Mouse (Mus musculus): ENCODE measurements around the gene H2-Eb1.
"Not testable (repeated sequence)": the region's sequence is repeated elsewhere in the genome, so short reads cannot be mapped to it uniquely, and the experiment has no call there.

H2-Eb1 gene

DNA sequence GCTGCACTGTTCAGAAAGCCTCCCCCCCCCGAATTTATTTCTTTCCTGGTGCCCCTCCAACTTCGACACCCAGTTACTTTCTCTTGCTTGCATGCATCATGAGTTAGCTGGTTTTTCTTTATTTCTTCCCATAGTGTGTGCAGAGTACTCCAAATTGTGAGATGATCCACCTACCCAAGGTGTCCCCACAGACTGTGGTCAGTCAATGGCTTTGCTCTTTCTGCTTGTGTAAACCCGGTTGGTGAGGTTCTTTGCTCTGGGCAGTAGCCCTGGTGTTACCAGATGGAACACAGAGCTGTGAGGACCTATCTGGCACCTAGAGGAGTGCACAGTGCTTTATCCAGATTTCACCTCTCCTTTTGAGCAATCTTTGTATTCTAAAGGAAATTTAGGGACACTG lies 17.5 kb upstream of the H2-Eb1 start:
- no peak for DNase-seq (ENCODE audit: inconsistent ontology term)

DNA sequence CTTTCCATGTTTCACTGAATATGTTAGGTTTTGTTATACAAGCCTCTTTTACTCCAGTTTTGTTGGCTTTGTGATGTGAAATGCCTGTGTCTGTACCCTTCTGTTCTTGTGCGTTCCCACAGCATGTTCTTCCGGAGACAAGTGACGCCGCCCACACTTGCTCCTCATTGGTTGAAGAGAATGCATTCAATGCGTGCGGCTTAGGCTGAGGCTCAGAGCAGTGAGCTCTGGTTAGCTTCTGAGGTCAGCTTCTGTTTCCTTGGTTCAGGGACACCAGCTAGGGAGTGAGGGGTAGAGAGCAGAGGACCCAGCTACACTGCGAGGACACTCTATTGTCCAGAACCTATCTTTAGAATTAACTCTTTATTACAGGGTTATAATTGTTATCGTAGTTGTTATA lies 14.1 kb upstream of the H2-Eb1 start:
- DNase-seq (ENCODE audit: inconsistent ontology term) = peak; percentile 80

DNA sequence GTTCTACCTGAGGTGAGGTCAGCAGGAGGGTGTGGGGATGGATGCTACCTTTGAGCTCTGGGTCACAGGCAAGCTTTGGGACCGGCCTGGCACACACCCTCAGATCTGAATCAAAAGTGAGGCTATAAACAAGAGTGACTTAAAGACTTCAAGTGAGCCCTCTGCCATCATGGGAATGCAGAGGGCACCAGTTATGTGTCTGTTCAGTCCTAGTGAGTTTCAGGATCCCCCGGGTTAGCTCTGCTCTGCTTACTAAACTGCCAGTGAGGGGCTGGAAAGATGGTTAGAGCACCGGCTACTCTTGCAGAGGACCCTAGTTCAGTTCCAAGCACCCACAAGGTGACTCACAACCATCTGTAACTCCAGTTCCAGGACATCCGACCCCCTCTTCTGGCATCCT lies 13.1 kb upstream of the H2-Eb1 start:
- no peak for DNase-seq (ENCODE audit: inconsistent ontology term)

DNA sequence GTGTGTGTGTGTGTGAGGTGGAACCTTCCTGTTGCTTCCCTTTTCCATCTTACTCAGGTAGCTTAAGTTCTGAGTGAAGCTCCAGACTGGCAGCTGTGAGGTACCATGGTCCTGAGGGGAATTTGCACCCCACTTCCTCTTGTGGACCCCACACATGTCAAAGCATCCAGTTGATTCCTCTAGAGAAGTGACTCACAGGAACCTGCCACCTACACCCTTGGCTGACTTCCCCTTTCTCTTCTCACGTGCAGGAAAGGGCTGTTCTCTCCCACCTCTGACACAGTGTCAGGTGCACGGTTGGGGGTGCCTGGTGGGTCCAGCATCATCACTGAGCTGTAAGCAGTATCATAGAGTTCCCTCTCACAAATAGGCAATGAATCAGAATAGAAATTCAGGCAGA lies 12.1 kb upstream of the H2-Eb1 start:
- no peak for DNase-seq (ENCODE audit: inconsistent ontology term)

GRCm38 (mm10) chr17:34294249-34294648 lies 11.4 kb upstream of the H2-Eb1 start:
- DNase-seq (ENCODE audit: inconsistent ontology term) = no peak

GRCm38 (mm10) chr17:34295307-34295706 lies 10.4 kb upstream of the H2-Eb1 start:
- no peak for DNase-seq (ENCODE audit: inconsistent ontology term)

DNA sequence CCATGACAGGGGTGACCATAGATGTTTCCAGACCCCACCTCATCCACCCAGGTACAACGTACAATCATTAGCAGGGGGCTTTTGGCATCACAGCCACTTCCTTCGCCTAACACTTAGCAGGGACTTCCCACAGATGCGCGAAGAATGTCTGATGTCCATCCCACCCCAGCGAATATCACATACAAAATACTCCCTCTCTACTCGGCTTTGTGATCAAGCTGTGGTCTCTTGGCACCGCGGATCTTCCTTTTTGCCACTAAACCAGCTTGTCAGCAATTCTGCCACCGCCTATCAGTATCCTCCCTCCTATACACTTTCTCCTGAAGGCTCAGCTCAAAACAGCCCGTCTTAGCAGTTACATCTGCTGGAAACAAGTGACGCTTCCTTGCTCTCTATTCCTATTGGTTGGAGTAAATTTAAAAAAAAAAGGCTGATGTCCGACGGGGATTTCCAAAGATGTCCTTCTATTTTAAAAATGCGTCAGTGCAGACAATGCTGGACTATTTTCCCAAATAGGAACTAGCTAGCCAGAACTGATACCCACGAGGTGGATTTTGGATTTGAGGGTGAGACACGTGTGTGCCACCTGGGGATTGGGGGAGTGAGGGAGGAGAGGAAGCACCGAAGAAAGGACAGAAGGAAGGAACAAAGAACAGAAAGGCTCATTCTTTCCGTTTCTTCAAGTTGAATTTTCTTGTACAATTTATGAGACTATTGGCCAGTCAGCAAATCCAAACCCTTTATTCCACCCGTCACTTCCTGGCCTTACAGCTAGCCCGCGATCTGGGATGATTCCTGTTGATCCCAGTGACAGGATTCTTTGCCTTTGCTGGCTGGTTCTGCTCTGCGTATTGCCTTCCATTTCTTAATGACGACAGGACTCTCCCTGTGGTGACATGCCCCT lies 9.5 kb upstream of the H2-Eb1 start:
- peak; percentile 81 for DNase-seq (ENCODE audit: inconsistent ontology term)

GRCm38 (mm10) chr17:34299356-34299755 lies 6.3 kb upstream of the H2-Eb1 start:
- DNase-seq (ENCODE audit: inconsistent ontology term) = no peak

- no peak for DNase-seq (ENCODE audit: inconsistent ontology term)
Measured at GRCm38 (mm10) chr17:34300071-34300470, 5.6 kb upstream of the H2-Eb1 start.

DNA sequence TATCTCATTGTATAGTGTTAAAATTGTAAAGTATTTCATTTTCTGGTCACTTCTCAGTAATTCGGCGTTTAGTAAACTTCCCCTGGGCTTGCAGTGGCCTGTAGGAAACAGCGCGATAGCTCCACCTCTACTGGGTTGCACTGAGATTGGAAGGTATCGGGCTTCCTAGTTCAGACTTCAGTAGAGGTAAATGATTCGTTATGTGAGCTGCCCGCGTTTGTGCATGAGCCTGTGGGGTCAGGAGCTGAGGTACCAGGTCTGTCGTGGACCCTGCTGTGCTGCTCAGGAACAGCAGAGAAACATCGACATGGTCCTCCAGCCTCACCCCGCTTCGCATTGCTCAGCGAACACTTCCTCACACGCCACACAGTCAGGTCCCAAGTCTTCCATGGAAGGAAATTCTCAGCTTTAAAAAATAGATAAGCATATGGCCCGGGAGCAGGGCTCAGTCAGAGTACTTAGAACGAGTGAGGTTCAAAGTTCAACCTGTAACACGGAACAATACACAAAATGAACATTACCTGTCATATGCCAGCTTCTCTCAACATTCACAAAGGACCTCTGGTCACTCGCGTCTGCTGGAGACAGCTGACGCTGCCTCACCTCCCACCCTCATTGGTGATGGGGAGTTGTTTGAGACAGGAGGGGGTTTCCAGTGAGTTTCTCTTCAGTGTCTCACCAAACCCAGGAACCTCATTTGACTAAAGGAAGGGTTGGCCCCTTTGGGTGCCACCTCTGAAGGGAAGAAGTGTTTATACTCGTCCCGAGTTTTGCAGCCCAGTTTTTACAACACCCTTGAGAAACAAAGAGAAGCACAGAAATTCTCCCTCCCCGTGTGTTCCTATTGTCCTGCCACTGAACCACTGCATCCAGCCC lies 4.7 kb upstream of the H2-Eb1 start:
- DNase-seq (ENCODE audit: inconsistent ontology term) = no peak

DNA sequence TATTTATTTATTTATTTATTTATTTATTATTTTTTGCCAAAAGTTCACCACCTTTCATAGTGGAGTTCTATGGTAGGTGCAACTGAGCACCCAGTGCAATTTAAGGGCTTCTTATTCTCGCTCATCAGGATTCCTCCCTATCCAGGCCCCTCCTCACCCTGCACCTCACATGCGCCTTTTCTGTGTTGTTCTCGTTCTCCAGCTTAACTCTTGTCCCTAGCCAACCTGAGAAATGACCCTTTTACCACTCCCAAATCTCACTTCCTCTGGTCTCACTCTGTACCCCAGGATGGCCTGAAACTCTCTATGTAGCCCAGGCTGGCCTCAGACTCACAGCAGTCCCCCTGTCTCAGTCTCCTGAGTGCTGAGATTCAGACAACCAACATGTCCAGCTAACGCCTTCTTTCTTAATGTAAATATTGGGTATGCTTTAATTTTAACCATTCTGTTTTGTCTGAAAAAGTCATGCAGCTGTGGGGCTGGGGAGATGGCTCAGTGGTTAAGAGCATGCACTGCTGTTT lies 3.9 kb upstream of the H2-Eb1 start:
- DNase-seq (ENCODE audit: inconsistent ontology term) = no peak

GRCm38 (mm10) chr17:34303789-34304188 lies 1.9 kb upstream of the H2-Eb1 start:
- no peak for DNase-seq (ENCODE audit: inconsistent ontology term)

- peak; percentile 61 for DNase-seq (ENCODE audit: inconsistent ontology term)
Measured at GRCm38 (mm10) chr17:34304751-34305150, 916 bp upstream of the H2-Eb1 start.

DNA sequence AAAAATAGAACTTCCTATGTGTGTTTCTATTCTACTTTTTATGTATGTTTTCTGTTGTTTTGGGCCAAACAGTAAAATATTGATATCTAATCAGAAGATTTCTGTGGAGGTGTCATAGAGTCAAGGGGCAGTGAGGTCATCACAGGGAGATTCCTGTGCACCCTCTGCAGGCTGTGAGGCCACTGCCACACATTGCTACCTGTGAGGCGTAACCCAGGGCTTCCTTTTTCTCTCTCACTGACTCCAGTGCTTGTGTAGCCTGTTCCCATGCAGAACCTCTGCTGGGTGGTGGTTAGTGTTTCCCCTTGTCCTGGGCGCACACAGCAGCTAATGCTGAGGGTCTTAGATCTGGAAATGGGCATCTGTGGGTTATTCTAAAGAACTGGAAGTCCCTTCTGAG lies 740 bp downstream of the H2-Eb1 start:
- DNase-seq (ENCODE audit: inconsistent ontology term) = no peak

DNA sequence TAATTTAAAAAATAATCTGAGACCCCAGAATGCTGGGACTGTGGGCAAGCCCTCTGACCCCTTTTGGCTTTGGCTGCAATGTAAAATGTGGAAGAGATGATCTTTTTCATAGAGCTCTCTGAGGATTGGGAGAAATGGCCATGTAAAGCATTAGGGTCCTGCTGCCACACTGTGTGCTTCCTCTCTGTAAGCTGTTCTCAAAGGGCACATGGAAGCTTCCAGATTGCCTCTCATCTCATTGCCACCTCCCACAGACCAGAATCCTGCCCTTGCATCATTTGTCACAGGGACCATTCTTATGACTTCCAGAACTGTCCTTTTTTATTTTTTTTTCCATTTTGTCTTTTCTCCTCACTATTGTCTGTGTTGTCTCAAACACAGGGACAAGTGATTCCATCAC lies 1.5 kb downstream of the H2-Eb1 start:
- DNase-seq (ENCODE audit: inconsistent ontology term) = no peak

- no peak for DNase-seq (ENCODE audit: inconsistent ontology term)
Measured at GRCm38 (mm10) chr17:34308161-34308560, 2.5 kb downstream of the H2-Eb1 start.

- DNase-seq (ENCODE audit: inconsistent ontology term) = no peak
Measured at GRCm38 (mm10) chr17:34309225-34309624, 3.6 kb downstream of the H2-Eb1 start.

DNA sequence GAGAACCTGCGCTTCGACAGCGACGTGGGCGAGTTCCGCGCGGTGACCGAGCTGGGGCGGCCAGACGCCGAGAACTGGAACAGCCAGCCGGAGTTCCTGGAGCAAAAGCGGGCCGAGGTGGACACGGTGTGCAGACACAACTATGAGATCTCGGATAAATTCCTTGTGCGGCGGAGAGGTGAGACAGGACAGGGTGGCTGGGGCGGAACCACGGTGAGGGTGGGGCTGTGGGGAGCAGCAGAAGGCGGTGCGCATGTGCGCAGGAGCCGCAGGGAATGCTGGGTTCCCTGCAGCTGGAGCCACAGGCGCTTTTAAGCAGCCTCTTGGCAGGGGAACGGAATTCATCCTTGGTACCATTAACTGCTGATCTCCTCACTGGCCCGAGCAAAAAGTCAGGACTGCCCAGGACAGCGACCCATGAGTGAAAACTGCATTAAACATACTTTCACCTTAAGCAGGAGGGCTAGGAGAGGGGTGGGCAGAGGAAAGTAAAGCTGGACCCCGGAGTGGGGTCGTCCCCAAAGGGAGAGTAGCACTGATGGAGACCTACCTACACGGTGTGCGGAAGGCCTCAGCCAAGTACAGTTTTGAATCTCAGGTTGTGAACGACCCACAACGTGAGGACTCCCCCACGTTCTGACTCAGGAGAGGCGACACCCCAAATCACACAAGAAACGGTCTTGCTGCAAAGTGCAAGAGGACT lies 4.2 kb downstream of the H2-Eb1 start:
- peak; percentile 57 for DNase-seq (ENCODE audit: inconsistent ontology term)

- not testable (repeated sequence) for DNase-seq (ENCODE audit: inconsistent ontology term)
Measured at GRCm38 (mm10) chr17:34310526-34310925, 4.9 kb downstream of the H2-Eb1 start.

- DNase-seq (ENCODE audit: inconsistent ontology term) = no peak
Measured at GRCm38 (mm10) chr17:34312185-34312584, 6.5 kb downstream of the H2-Eb1 start.

DNA sequence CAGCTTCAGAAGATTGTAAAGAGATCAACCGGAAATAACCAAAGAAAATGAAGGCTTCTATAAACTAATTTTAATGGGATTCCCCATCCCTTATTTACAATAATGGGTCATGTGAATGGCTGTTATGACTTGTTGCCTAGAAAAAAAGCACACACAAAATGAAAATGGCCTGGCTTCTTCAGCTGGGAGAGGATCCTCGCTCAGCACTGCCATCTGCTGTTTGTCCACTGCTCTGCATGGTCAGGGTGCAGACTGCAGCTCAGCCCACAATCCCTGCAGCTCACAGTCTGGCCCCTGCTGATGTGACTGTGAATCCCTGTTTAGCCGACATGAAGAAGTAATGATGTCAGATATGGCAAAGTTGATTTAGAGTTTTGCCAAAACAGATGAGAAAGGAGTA lies 7.7 kb downstream of the H2-Eb1 start:
- peak; percentile 30 for DNase-seq (ENCODE audit: inconsistent ontology term)

GRCm38 (mm10) chr17:34314286-34314685 lies 8.6 kb downstream of the H2-Eb1 start:
- DNase-seq (ENCODE audit: inconsistent ontology term) = no peak
